Mouse (Mus musculus) CD8-positive naive resting alpha-beta T cell, adult 57 days (primary cell): ENCODE measurements around the gene Olfr624. TPM values are rescaled to one million over a fixed set of nuclear protein-coding genes. Genes with fewer than 3 reads are reported as not detected.

Experiments used
- total RNA-seq: library from RNA; stranded (reverse); gene quantifications from one replicate; pipeline ENCODE4 v1.2.4, GENCODE M21; 2023

The Olfr624 gene
- total RNA-seq = not detected

DNA sequence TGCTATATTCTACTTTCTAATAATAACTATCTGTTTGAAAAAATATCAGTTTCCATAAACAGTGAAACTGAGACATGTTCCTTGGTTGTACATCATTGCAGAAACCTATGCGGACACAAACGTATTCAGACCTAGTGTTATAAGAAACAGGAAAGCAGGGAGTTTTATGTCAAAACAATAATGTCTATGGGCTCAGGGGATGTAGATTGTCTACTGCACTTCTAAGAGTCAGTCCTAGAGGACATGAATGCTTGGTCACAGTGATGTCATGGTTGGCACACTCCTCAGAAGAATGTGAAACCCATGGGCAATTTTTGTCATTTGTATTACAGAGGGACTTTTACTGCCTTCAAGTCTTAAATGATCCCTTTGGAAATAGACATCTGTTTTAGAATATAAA, at the start of gene Olfr624:
Gene Olfr624, minus strand, starts transcription at position 101 of the 400 bp plus-strand sequence.

DNA sequence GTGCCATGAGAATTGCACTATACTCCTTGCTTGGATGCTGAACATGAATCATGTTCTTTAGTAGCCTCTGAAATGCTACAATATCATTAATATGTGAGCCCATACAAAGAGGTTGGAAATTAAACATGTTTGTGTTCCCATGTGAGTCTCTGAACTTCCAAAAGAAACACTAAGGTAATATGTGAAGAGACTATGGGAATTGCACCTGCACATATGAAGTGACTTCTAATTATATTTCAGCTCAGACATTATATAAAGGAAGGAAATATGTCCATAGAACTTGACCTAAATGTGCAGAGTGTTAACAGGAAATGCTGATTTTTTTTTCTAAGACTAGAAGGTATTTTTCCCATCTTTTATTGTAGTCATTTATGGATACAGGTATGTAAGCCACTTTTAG, 43.4 kb upstream of the Olfr624 start, which contains the start of gene Olfr243:
Gene Olfr243, plus strand, starts transcription at position 301 of the 400 bp plus-strand sequence.

DNA sequence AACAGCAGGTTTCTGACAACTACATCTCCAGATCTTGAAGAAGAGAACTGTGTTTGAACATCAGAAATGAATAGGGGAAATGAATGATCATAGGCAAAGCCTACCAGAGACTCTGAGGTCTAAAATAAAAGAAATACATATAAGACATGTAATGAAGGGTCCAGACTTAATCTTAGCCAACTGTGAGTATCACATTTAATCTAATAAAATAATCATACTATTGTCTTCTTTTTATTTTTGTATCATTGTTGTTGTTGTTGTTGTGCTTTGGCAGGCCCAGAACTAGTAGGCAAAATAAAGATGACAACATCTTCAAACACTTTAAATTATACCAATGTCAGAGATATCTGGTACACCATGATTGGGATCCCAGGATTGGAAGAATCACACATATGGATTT, 11.4 kb upstream of the Olfr624 start, which contains the start of gene Olfr625-ps1:
Gene Olfr625-ps1, plus strand, starts transcription at position 301 of the 400 bp plus-strand sequence.

DNA sequence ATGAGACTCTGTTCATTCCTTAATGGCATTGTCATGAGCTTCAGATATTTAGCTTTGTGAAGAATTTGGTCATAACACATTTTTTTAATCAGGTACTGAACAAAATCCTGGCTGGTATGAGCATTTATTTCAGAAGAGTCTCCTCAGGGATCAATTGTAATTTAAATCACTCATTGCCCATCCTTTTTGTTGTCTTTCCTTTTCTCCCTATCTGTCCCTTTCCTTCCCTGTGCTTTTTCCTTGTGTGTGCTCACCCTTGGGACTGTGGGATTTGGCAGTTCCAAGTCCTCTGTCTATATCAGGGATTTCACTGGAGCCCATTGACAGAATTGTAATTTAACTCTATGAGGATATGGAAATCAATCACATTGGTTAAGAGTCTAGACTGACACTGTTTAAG, 7.4 kb downstream of the Olfr624 start, which contains the start of gene Olfr623:
Gene Olfr623, minus strand, starts transcription at position 101 of the 400 bp plus-strand sequence.

DNA sequence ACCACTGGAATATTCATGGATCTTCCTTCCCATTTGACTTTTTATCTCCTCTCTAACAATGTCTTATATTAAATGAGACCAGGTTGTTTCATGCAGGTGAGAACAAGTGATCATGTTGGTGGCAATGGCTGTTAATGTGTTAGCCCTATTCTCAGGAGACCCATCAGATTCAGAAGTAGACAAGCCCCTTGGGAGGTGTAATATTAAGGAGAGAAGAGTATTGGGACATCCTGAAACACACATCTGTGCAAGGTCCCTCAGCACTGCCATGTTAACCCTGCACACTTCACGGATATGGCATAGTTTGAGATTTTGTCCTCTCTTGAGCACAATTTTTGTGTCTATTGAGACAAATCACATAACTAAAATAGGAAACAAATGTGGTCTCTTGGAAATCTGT, 28.4 kb downstream of the Olfr624 start, which contains the start of gene Olfr622:
Gene Olfr622, minus strand, starts transcription at position 101 of the 400 bp plus-strand sequence.

Other genes with a start within 250 kb of the Olfr624 start
- not detected for gene Olfr605, start 225.8 kb downstream of the Olfr624 start, total RNA-seq
- gene Olfr606, start 222.1 kb downstream of the Olfr624 start, total RNA-seq = not detected
- gene Olfr607, start 207.0 kb downstream of the Olfr624 start, total RNA-seq = not detected
- gene Olfr608, start 201.3 kb downstream of the Olfr624 start, total RNA-seq = not detected
- gene Olfr609, start 173.1 kb downstream of the Olfr624 start, total RNA-seq = not detected
- gene Olfr610, start 159.1 kb downstream of the Olfr624 start, total RNA-seq = not detected
- gene Olfr611, start 150.3 kb downstream of the Olfr624 start, total RNA-seq = not detected
- not detected for gene Olfr612, start 128.5 kb downstream of the Olfr624 start, total RNA-seq
- gene Olfr613, start 123.1 kb downstream of the Olfr624 start, total RNA-seq = not detected
- not detected for gene Olfr615, start 115.1 kb downstream of the Olfr624 start, total RNA-seq
- not detected for gene Olfr616, start 102.0 kb downstream of the Olfr624 start, total RNA-seq
- not detected for gene Olfr617, start 98.1 kb downstream of the Olfr624 start, total RNA-seq
- gene Olfr618, start 81.1 kb downstream of the Olfr624 start, total RNA-seq = not detected
- gene Olfr619, start 70.6 kb downstream of the Olfr624 start, total RNA-seq = not detected
- not detected for gene Olfr620, start 58.7 kb downstream of the Olfr624 start, total RNA-seq
- not detected for gene Olfr622, start 28.5 kb downstream of the Olfr624 start, total RNA-seq
- gene Olfr623, start 7.5 kb downstream of the Olfr624 start, total RNA-seq = not detected
- gene Olfr625-ps1, start 11.5 kb upstream of the Olfr624 start, total RNA-seq = not detected
- gene Olfr243, start 43.5 kb upstream of the Olfr624 start, total RNA-seq = not detected
- gene Olfr628, start 59.2 kb upstream of the Olfr624 start, total RNA-seq = not detected
- not detected for gene Olfr629, start 73.8 kb upstream of the Olfr624 start, total RNA-seq
- not detected for gene Olfr630, start 86.1 kb upstream of the Olfr624 start, total RNA-seq
- not detected for gene Olfr69, start 100.4 kb upstream of the Olfr624 start, total RNA-seq
- gene Olfr68, start 108.5 kb upstream of the Olfr624 start, total RNA-seq = not detected
- gene Olfr67, start 120.6 kb upstream of the Olfr624 start, total RNA-seq = not detected
- gene Hbb-bt, start 142.8 kb upstream of the Olfr624 start, total RNA-seq = 328 TPM
- 2,192 TPM for gene Hbb-bs, start 156.9 kb upstream of the Olfr624 start, total RNA-seq
- not detected for gene Hbb-bh2, start 169.3 kb upstream of the Olfr624 start, total RNA-seq
- not detected for gene Hbb-bh1, start 172.0 kb upstream of the Olfr624 start, total RNA-seq
- gene Hbb-y, start 182.0 kb upstream of the Olfr624 start, total RNA-seq = not detected
- gene Olfr66, start 215.1 kb upstream of the Olfr624 start, total RNA-seq = not detected
- gene Olfr64, start 223.3 kb upstream of the Olfr624 start, total RNA-seq = not detected
- not detected for gene Olfr65, start 232.3 kb upstream of the Olfr624 start, total RNA-seq